Mouse (Mus musculus) cerebellum, adult 2 months (tissue): ENCODE results near the gene Atf7. TPM values are rescaled to one million over a fixed set of nuclear protein-coding genes. Genes with fewer than 3 reads are reported as not detected.

ENCODE experiments used
- DNase-seq, 2 experiments: peaks; one replicate each; pipeline ENCODE4 v3.0.0; 2021
- H3K27ac ChIP-seq: fragments of 200-500 bp; 2 replicates; pipeline ENCODE4 v1.5.1; 2012; ENCODE audit warnings: low read length, control low read depth, inconsistent platforms; ENCODE audit not compliant: insufficient read depth
- H3K27me3 ChIP-seq: fragments of 200-500 bp; 2 replicates; pipeline ENCODE4 v1.6.1; 2012; ENCODE audit warnings: inconsistent platforms, mild to moderate bottlenecking, low read length, moderate library complexity; ENCODE audit not compliant: control insufficient read depth, insufficient read depth
- H3K4me1 ChIP-seq: fragments of 200-500 bp; 2 replicates; pipeline ENCODE4 v1.6.1; 2011; ENCODE audit warnings: low read length; ENCODE audit not compliant: control insufficient read depth, insufficient read depth
- H3K4me3 ChIP-seq: fragments of 200-500 bp; replicated peaks from 2 replicates; pipeline ENCODE3; 2011; ENCODE audit warnings: mild to moderate bottlenecking, low read depth, low read length, control low read depth; ENCODE audit not compliant: insufficient read depth
- CTCF ChIP-seq: fragments of 200-500 bp; IDR thresholded peaks from 2 replicates; pipeline ENCODE4 v1.5.1; 2011; ENCODE audit warnings: low read depth, mild to moderate bottlenecking, control low read depth, low read length, moderate library complexity, borderline replicate concordance; ENCODE audit not compliant: insufficient read depth
- POLR2A ChIP-seq: fragments of 200-500 bp; IDR thresholded peaks from 2 replicates; pipeline ENCODE4 v1.6.1; 2011; ENCODE audit warnings: low read length, control low read depth, borderline replicate concordance; ENCODE audit not compliant: insufficient read depth
- WGBS: fragments of 180-500 bp; shearing (Covaris S2); methylation state at CpG from one replicate; pipeline ENCODE4 v1.1.7; 2018; 5-methylcytosine and 5-hydroxymethylcytosine counted together
- polyA plus RNA-seq: library from polyadenylated mRNA; depleted of rRNA; stranded (reverse); fragments of >200 nt; gene quantifications from 2 replicates; pipeline ENCODE4 v1.2.3, GENCODE M21; 2012

Gene Atf7
- polyA plus RNA-seq, 1 experiment, result 66.6 TPM

GRCm38 (mm10) chr15:102555581-102555980 is 69.7 kb downstream of the Atf7 start:
- whole genome bisulfite sequencing, result 100% methylated on average over 1 of the region's 1 CpGs
- Histone ChIP-seq H3K4me3 (no peak overlapping the region), H3K27ac (no peak overlapping the region), H3K27me3 (no peaks in the 10 kb centered on the region), H3K4me1 (no peaks in the 10 kb centered on the region; the same call in 1 of the 2 replicates)
- TF ChIP-seq CTCF, result no peak
- no peak for TF ChIP-seq POLR2A
- DNase-seq, result no peak

DNA sequence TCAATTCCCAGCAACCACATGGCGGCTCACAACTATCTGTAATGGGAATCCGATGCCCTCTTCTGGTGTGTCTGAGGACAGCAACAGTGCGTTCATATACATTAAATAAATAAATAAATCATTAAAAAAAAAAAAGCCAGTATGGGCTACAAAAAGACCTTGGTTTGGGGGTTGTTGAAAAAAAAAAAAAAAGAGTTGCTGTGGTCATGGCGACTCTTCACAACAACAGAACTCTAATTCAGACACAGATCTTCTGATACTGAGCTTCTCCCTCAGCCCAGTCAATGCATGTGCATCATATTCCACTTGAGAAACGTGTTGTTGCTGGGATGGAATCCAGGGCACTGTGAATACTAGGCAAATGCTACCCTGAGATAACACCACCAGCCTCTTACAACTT is 72.7 kb downstream of the Atf7 start:
- TF ChIP-seq POLR2A, result no peak
- no peak for TF ChIP-seq CTCF
- no peak overlapping the region for H3K27ac ChIP-seq
- no peak overlapping the region for H3K4me3 ChIP-seq
- no peaks in the 10 kb centered on the region for H3K27me3 ChIP-seq
- H3K4me1 ChIP-seq, result peaks cover 6% of the 10 kb centered on the region; the same call in 1 of the 2 replicates
- 91% methylated on average over 5 of the region's 5 CpGs for WGBS
- no peak for DNase-seq

DNA sequence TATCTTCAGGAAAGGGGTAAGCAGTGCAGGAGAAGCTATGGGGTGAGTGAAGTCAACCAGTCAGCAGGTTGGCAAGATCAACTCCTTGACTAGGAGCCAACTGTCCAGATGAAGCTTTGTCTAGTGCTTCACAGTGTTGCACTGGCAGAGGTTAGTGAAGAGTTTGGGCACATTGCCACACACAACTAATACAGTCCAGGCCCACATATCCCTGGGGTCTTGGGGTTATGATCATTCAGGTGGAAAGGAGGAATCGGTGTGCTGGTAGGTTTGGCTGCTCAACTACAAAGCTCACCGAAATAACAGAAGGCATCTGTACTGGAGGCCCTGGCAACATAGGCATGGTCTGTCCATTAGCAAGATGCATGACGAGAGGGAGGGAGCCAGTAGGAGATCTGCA is 77.8 kb downstream of the Atf7 start:
- DNase-seq, result peak; percentile 89 to 97
- peaks cover 29% of the 10 kb centered on the region for H3K4me1 ChIP-seq
- no peak for TF ChIP-seq CTCF
- no peak for TF ChIP-seq POLR2A
- 8% methylated on average over 3 of the region's 3 CpGs for whole genome bisulfite sequencing
- H3K27me3 ChIP-seq, result no peaks in the 10 kb centered on the region
- no peak overlapping the region for H3K4me3 ChIP-seq
- peak overlapping the region; percentile 93 for H3K27ac ChIP-seq

- H3K4me3 ChIP-seq, result no peak overlapping the region
- H3K27ac ChIP-seq, result peak overlapping the region; percentile 98
- WGBS, result 5% methylated on average over 3 of the region's 3 CpGs
- TF ChIP-seq POLR2A, result peak; percentile 18; the same call in 1 of the 2 replicates
- TF ChIP-seq CTCF, result no peak
- H3K27me3 ChIP-seq, result no peaks in the 10 kb centered on the region
- peak; percentile 96 to 100 for DNase-seq
- H3K4me1 ChIP-seq, result peaks cover 29% of the 10 kb centered on the region
These were observed 78.4 kb downstream of the Atf7 start for GRCm38 (mm10) chr15:102546677-102547427.

DNA sequence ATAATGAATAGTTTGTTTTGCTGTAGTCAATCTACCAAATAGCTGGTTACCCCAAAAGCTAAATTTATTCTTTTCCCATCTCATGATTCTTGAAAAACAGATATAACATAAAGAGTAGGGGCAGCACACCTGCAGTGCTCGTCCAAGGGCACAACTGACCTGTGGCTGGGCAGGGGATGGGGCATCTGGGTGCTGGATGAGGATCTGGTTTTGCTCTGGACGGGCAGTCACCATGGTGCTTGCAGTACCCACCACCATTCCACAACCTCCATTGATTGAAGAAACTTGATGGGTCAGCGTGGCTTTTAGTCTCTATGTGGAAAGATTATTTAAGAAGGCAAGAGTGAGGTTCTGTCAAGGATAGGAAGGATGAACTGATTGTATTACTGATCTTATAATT is 79.0 kb downstream of the Atf7 start:
- TF ChIP-seq CTCF (no peak), POLR2A (no peak)
- H3K4me3 ChIP-seq, result no peak overlapping the region
- peaks cover 29% of the 10 kb centered on the region for H3K4me1 ChIP-seq
- no peaks in the 10 kb centered on the region for H3K27me3 ChIP-seq
- WGBS, result 32% methylated on average over 3 of the region's 3 CpGs
- DNase-seq, result peak in 1 of 2 experiments; percentile 62
- peak overlapping the region; percentile 98 for H3K27ac ChIP-seq

DNA sequence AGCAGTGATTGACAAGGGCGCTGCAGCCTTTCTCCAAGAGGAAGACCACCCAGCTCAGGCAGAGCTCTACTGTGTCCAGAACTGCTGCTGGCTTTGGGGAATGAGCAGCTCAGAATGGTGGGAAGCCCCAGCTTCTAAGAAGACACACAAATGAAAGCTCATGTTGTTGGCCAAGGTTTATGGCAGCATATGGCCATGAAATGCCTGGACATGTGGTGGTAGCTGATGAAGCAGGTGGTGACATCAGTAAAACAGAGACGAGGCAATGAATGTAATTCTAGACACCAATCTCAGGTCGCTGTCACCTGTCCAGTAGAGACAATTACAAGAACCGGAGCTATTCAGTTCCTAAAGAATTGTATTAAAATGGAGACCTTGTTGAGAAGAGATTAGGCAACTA is 80.5 kb downstream of the Atf7 start:
- TF ChIP-seq CTCF (no peak), POLR2A (peak; percentile 46; the same call in 1 of the 2 replicates)
- WGBS, result 15% methylated on average over 4 of the region's 4 CpGs
- H3K27me3 ChIP-seq, result no peaks in the 10 kb centered on the region
- peaks cover 29% of the 10 kb centered on the region for H3K4me1 ChIP-seq
- peak; percentile 95 to 98 for DNase-seq
- peak overlapping the region; percentile 62 for H3K27ac ChIP-seq
- H3K4me3 ChIP-seq, result no peak overlapping the region

DNA sequence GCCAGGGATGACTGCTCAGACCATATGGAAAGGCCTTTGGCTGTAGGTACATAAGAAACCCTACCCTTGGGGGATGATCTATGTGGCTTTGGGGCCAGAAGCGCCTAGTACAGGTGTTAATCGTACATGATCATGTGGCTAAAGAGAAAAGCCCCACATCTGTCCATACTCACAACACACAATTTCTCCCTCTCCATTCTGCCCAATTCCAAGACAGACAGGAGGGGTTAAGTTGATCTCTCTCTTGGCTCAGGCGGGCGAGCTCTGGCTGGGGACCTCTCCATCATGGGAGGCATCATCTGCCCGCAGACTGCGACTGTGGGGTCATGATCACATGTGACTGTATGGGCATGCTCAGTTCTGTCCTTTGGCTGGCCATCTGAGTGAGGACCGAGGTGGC is 91.3 kb downstream of the Atf7 start:
- WGBS, result 63% methylated on average over 7 of the region's 7 CpGs
- Histone ChIP-seq H3K4me1 (peaks cover 42% of the 10 kb centered on the region), H3K27me3 (no peaks in the 10 kb centered on the region), H3K4me3 (no peak overlapping the region), H3K27ac (peak overlapping the region; percentile 78)
- no peak for TF ChIP-seq CTCF
- TF ChIP-seq POLR2A, result no peak
- DNase-seq, result peak in 1 of 2 experiments; percentile 38

DNA sequence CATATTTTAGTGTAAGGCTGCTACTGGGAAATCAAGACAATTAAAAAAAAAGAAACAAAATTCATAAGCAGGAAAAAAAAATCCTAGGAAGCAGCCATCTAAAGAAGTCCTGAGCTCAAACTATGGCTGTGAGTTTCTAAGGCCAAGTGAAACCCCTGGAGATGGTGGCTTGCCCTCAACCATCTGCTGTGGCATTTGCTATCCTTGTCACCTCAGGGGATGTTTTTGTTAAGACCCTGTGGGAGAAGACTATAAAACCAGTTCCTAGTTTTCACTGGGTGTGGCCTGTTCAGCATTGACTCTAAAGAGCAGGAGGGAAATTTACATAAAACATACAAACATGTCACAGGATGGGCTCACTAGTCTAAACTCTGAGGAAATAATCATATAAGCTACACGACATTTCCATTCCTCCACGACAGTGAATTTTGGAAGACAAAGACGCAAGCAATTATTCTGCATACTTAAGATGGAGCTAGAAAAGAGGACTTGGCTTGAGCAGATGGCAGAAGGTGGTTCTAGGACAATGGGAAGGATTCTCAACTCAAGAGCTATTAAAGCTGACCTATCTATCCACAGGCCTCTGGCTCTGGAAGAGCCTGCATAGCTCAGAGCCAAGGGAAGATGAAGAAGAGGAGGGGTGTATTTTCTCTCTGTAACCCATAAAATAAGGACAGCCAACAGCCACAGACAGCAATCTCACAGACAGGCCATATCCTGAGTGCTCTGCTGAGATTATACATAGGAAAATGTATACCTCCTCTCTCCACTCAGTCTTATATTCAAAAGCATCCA is 93.0 kb downstream of the Atf7 start:
- Histone ChIP-seq H3K27me3 (no peaks in the 10 kb centered on the region), H3K27ac (peak overlapping the region; percentile 99), H3K4me3 (no peak overlapping the region), H3K4me1 (peaks cover 42% of the 10 kb centered on the region)
- 7% methylated on average over 3 of the region's 3 CpGs for WGBS
- peak; percentile 31 to 86 for DNase-seq
- TF ChIP-seq POLR2A, result no peak; the same call in 1 of the 2 replicates
